Mouse (Mus musculus): ENCODE results near the gene Kmt2e. TPM values are rescaled to one million over a fixed set of nuclear protein-coding genes. Genes with fewer than 3 reads are reported as not detected.

Gene Kmt2e
- total and polyA plus RNA-seq, 3 experiments = 16.2 to 75.6 (median 29.3) TPM

- Histone ChIP-seq H3K27me3 (ENCODE audit: control insufficient read depth in 1 of 2, insufficient read depth in 2 of 2, low read length in 2 of 2) (no peaks in the 10 kb centered on the region), H3K9me3 (replicated peaks; ENCODE audit: insufficient read depth, low read length) (no peaks in the 10 kb centered on the region), H3K36me3 (ENCODE audit: control insufficient read depth in 1 of 2, insufficient read depth in 2 of 2, low read length in 2 of 2) (peaks cover 2 to 12% of the 10 kb centered on the region in 2 experiments; a peak in 3 of 4 replicates), H3K79me2 (ENCODE audit: control insufficient read depth, insufficient read depth, low read length, poor library complexity) (no peaks in the 10 kb centered on the region), H3K27ac (ENCODE audit: control insufficient read depth, low read depth, low read length) (no peak overlapping the region), H3K4me3 (ENCODE audit: control insufficient read depth in 1 of 2, insufficient read depth in 1 of 2, low read depth in 2 of 2, low read length in 2 of 2) (no peak overlapping the region), H3K9ac (ENCODE audit: control insufficient read depth, low read depth, low read length, poor library complexity, severe bottlenecking) (no peak overlapping the region), H3K4me1 (ENCODE audit: control insufficient read depth in 1 of 2, insufficient read depth in 2 of 2, low read length in 2 of 2) (peaks cover 3 to 13% of the 10 kb centered on the region in 2 experiments)
- peak; percentile 92 for DNase-seq (ENCODE audit: low read depth, low spot score)
- TF ChIP-seq CHD1 (IDR thresholded peaks at IDR 0.05; ENCODE audit: low read depth, low read length) (no peak), MEF2A (IDR thresholded peaks at IDR 0.05; ENCODE audit: extremely low read depth, insufficient replicate concordance, low read depth, low read length, poor library complexity, severe bottlenecking) (no peak), GATA1 (IDR thresholded peaks at IDR 0.05; ENCODE audit: low read depth, low read length) (peak; percentile 76), POLR2AphosphoS5 (IDR thresholded peaks at IDR 0.05; ENCODE audit: borderline replicate concordance, low read depth, low read length) (no peak), MAFK (IDR thresholded peaks at IDR 0.05; ENCODE audit: borderline replicate concordance, low read depth, low read length) (no peak), HCFC1 (IDR thresholded peaks at IDR 0.05; ENCODE audit: low read depth, low read length) (no peak), CHD2 (IDR thresholded peaks at IDR 0.05; ENCODE audit: low read length) (no peak), USF1 (IDR thresholded peaks at IDR 0.05; ENCODE audit: low read depth, low read length) (peak; percentile 86), BHLHE40 (IDR thresholded peaks at IDR 0.05; ENCODE audit: borderline replicate concordance, low read depth, low read length) (peak; percentile 56), CTCF (IDR thresholded peaks at IDR 0.05 in 2 of 3, conservative IDR thresholded peaks at IDR 0.05 in 1 of 3; ENCODE audit: control insufficient read depth in 1 of 3, insufficient read depth in 1 of 3, low read depth in 2 of 3, low read length in 3 of 3, poor library complexity in 1 of 3, severe bottlenecking in 1 of 3) (no peak), MAX (IDR thresholded peaks at IDR 0.05; ENCODE audit: low read length) (0 out of 2 replicates have a peak, but pooled peaks have one; percentile 24), RAD21 (IDR thresholded peaks at IDR 0.05; ENCODE audit: low read depth, low read length) (no peak), GABPA (IDR thresholded peaks at IDR 0.05; ENCODE audit: low read depth, low read length) (no peak), SMC3 (IDR thresholded peaks at IDR 0.05; ENCODE audit: low read depth, low read length) (no peak), EP300 (IDR thresholded peaks at IDR 0.05; ENCODE audit: low read depth in 1 of 2, low read length in 2 of 2) (peak; percentile 64 to 66), TAL1 (IDR thresholded peaks at IDR 0.05; ENCODE audit: low read length) (peak; percentile 44), NRF1 (IDR thresholded peaks at IDR 0.05; ENCODE audit: insufficient read depth, low read depth, low read length, poor library complexity, severe bottlenecking) (no peak), ZNF384 (IDR thresholded peaks at IDR 0.05; ENCODE audit: low read depth, low read length) (no peak), KAT2A (conservative IDR thresholded peaks at IDR 0.05; ENCODE audit: low read depth, low read length) (no peak), RCOR1 (IDR thresholded peaks at IDR 0.05; ENCODE audit: low read depth, low read length) (peak; percentile 87), ZMIZ1 (IDR thresholded peaks at IDR 0.05; ENCODE audit: low read depth, low read length) (no peak), E2F4 (IDR thresholded peaks at IDR 0.05; ENCODE audit: borderline replicate concordance, low read depth, low read length) (no peak), NELFE (IDR thresholded peaks at IDR 0.05; ENCODE audit: low read depth, low read length) (no peak), ETS1 (IDR thresholded peaks at IDR 0.05; ENCODE audit: low read depth, low read length) (peak; percentile 88), MYB (IDR thresholded peaks at IDR 0.05; ENCODE audit: low read depth, low read length) (no peak), UBTF (IDR thresholded peaks at IDR 0.05; ENCODE audit: borderline replicate concordance, insufficient read depth, low read depth, low read length) (no peak), JUND (IDR thresholded peaks at IDR 0.05; ENCODE audit: low read depth, low read length) (no peak), ZKSCAN1 (IDR thresholded peaks at IDR 0.05; ENCODE audit: low read depth, low read length) (no peak), TCF12 (IDR thresholded peaks at IDR 0.05; ENCODE audit: low read depth, low read length) (peak; percentile 81), POLR2A (IDR thresholded peaks at IDR 0.05; ENCODE audit: control insufficient read depth in 1 of 2, insufficient read depth in 1 of 2, low read depth in 1 of 2, low read length in 2 of 2, poor library complexity in 1 of 2) (no peak), POLR2AphosphoS2 (IDR thresholded peaks at IDR 0.05; ENCODE audit: low read length) (no peak), SIN3A (IDR thresholded peaks at IDR 0.05; ENCODE audit: low read length) (peak; percentile 30; the same call in 1 of the 2 replicates), ELF1 (IDR thresholded peaks at IDR 0.05; ENCODE audit: low read depth, low read length) (no peak), MXI1 (IDR thresholded peaks at IDR 0.05; ENCODE audit: low read depth, low read length) (peak; percentile 50; the same call in 1 of the 2 replicates), ZC3H11A (IDR thresholded peaks at IDR 0.05; ENCODE audit: low read depth, low read length) (no peak), TBP (IDR thresholded peaks at IDR 0.05; ENCODE audit: low read depth, low read length) (no peak), MAZ (IDR thresholded peaks at IDR 0.05; ENCODE audit: low read depth, low read length) (no peak), MYC (IDR thresholded peaks at IDR 0.05; ENCODE audit: low read depth, low read length) (no peak)
Observed at GRCm38 (mm10) chr5:23518673-23519072, 84.4 kb downstream of the Kmt2e start.
